Mouse (Mus musculus) cerebral cortex, adult 2 months (tissue): ENCODE results near the gene Sdk2.

ENCODE experiments used
- WGBS: fragments of 180-500 bp; shearing (Covaris S2); methylation state at CpG from one replicate; pipeline ENCODE4 v1.1.7; 2018; 5-methylcytosine and 5-hydroxymethylcytosine counted together

Sdk2 gene

GRCm38 (mm10) chr11:113991886-113992285, 75.0 kb downstream of the Sdk2 start:
- WGBS: 40% methylated on average over 8 of the region's 8 CpGs

- 9% methylated on average over 6 of the region's 6 CpGs for WGBS
Observed at GRCm38 (mm10) chr11:113990466-113990865, 76.4 kb downstream of the Sdk2 start.

GRCm38 (mm10) chr11:113990065-113990464, 76.8 kb downstream of the Sdk2 start:
- WGBS: 56% methylated on average over 4 of the region's 4 CpGs

- WGBS: 75% methylated on average over 5 of the region's 5 CpGs
Observed at GRCm38 (mm10) chr11:113985826-113986416, 80.9 kb downstream of the Sdk2 start.

- WGBS: 29% methylated on average over 7 of the region's 7 CpGs
Observed at GRCm38 (mm10) chr11:113981732-113982503, 84.9 kb downstream of the Sdk2 start.

- WGBS: 75% methylated on average over 6 of the region's 6 CpGs
Observed at GRCm38 (mm10) chr11:113981088-113981487, 85.8 kb downstream of the Sdk2 start.

GRCm38 (mm10) chr11:113978318-113978717, 88.5 kb downstream of the Sdk2 start:
- WGBS: 95% methylated on average over 12 of the region's 12 CpGs

- 84% methylated on average over 3 of the region's 3 CpGs for WGBS
Observed at GRCm38 (mm10) chr11:113975667-113975970, 91.2 kb downstream of the Sdk2 start.

GRCm38 (mm10) chr11:113974876-113975666, 91.8 kb downstream of the Sdk2 start:
- 65% methylated on average over 16 of the region's 16 CpGs for WGBS

GRCm38 (mm10) chr11:113972517-113972872, 94.4 kb downstream of the Sdk2 start:
- 41% methylated on average over 3 of the region's 3 CpGs for WGBS

- 20% methylated on average over 19 of the region's 19 CpGs for WGBS
Observed at GRCm38 (mm10) chr11:113971609-113972516, 95.0 kb downstream of the Sdk2 start.

- 77% methylated on average over 2 of the region's 2 CpGs for WGBS
Observed at GRCm38 (mm10) chr11:113970026-113970425, 96.8 kb downstream of the Sdk2 start.

- WGBS: 72% methylated on average over 1 of the region's 1 CpGs
Observed at GRCm38 (mm10) chr11:113965214-113965613, 101.6 kb downstream of the Sdk2 start.

GRCm38 (mm10) chr11:113962751-113963150, 104.1 kb downstream of the Sdk2 start:
- WGBS: 92% methylated on average over 3 of the region's 3 CpGs

GRCm38 (mm10) chr11:113951616-113951988, 115.2 kb downstream of the Sdk2 start:
- 56% methylated on average over 15 of the region's 15 CpGs for WGBS

- WGBS: 56% methylated on average over 7 of the region's 7 CpGs
Observed at GRCm38 (mm10) chr11:113950904-113951615, 115.8 kb downstream of the Sdk2 start.

- 43% methylated on average over 8 of the region's 8 CpGs for WGBS
Observed at GRCm38 (mm10) chr11:113948676-113949075, 118.2 kb downstream of the Sdk2 start.

- 73% methylated on average over 9 of the region's 9 CpGs for WGBS
Observed at GRCm38 (mm10) chr11:113942101-113942735, 124.6 kb downstream of the Sdk2 start.

GRCm38 (mm10) chr11:113933678-113934077, 133.2 kb downstream of the Sdk2 start:
- WGBS: 74% methylated on average over 9 of the region's 9 CpGs

GRCm38 (mm10) chr11:113932909-113933308, 133.9 kb downstream of the Sdk2 start:
- 80% methylated on average over 7 of the region's 7 CpGs for WGBS

- 55% methylated on average over 4 of the region's 4 CpGs for WGBS
Observed at GRCm38 (mm10) chr11:113931701-113932100, 135.1 kb downstream of the Sdk2 start.
